Mouse (Mus musculus) adrenal gland, adult 18-20 months (tissue): Measurements from ENCODE around the gene Pacs2. TPM values are rescaled to one million over a fixed set of nuclear protein-coding genes. Genes with fewer than 3 reads are reported as not detected.

Source experiments
- DNase-seq, 2 experiments: peaks; one replicate each; pipeline ENCODE4 v3.0.0; 2021 to 2022; ENCODE audit warnings: low spot score in 2 of 2
- total RNA-seq, 2 experiments: library from RNA; stranded (reverse); gene quantifications; 1 replicate in 1 of 2; 2 replicates in 1 of 2; pipeline ENCODE4 v1.2.3; 2021

The Pacs2 gene
- total RNA-seq, 2 experiments from 2014 or later, result 34.3 to 38.0 TPM

DNA sequence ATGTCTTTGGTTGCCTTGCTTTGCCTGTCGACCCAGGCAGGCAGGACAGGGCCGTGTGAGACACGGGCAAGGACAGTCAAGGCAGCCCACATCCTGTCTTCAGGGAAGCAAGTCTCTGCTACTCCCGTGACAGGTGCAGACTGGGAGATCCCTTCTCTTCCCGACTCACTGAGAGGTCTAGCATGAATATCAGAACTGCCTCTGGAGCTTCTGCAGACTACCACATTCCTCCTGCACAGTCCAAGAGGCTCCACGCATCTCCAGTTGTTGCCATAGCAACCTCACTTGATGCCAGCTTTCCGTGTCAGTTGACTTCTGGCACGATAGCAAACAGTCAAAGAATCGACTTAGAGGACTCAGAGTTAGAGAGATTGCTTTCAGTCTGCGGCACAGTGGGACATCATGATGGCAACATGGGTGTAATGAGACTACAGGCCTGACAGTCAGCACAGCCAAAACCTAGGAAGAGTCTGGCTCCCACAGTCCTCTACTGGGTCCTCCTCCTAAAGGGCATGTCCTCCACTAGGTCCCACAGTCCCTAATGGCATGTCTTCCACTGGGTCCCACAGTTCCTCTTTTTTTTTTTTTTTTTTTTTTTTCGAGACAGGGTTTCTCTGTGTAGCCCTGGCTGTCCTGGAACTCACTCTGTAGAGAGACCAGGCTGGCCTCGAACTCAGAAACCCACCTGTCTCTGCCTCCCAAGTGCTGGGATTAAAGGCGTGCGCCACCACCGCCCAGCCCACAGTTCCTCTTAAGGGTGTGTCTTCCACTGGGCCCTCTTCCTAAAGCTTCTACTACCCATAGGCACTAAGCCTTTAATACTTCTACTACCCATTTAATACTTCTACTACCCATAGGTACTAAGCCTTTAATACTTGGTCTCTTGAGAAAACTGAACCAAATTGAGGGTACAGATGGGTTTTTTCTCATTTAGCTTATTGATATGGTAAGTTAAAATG lies 27.5 kb downstream of the Pacs2 start:
- no peak for DNase-seq

DNA sequence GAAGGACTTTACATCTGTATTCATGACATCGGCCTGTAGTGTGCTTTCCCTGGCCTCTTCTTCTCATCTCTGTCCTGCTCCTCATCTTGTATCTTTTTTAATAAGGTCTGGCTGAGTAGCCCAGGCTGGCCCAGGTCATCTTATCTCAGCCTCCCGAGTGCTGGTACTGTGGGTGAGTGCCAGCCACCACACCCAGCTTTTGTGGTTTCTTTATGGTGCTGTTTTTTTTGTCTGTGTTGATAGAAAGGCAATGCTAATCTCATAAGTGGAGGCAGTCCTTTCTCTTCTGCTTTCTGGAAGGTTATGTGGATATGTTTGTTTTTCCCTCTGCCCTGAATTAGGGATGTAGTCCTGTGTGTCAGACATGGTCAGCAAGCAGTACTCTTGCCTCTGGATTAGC lies 28.2 kb downstream of the Pacs2 start:
- no peak for DNase-seq

DNA sequence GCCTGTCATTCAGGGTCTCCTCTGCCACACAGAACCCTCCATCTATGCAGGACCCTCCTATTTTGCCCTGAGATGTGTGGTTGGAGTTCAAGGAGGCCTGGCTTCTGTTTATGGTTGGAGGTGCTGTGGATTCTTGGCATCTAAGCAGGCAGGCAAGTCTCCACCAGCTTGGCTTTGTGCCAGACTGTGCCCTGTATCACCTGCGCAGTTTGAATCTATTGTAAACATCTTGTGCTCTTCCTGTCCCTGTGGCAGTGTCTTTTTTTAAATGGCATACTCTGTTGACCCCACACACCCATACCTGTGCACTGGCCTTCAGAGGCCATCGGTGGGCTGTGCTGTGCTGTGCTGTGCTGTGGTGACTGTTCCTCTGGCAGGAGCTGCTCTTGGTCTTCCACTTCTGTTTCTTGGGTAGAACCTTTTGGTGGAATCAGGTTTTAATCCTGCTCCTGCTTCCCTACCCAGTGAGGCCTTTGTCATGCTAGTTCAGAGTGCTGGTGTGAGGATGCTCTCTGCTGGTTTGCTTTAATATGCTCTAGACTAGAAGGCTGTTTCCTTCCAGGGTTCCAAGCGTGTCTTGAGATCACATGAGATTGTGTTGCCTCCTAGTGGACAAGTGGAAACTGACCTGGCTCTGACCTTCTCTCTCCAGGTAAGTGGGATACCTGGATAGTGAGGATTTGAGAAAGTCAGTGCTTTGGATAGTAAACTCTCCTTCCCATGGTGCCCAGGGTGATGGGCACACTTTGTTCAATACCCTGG lies 30.8 kb downstream of the Pacs2 start:
- no peak for DNase-seq

DNA sequence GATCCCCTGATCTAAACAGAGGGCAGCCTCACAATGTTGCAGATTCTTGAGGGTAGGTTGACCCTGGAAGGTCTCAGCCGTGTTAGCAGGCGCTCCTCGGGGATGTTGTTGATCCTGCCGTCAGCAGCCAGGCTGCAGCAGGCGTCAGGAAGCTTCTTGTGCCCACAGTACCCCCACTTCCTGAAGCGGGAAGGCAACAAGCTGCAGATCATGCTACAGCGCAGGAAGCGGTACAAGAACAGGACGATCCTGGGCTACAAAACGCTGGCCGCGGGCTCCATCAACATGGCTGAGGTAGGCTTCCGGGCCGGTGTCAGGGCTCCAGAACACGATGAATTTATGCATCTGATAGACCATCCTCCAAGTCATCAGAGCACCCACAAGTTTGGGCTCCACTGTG lies 32.6 kb downstream of the Pacs2 start:
- no peak for DNase-seq

DNA sequence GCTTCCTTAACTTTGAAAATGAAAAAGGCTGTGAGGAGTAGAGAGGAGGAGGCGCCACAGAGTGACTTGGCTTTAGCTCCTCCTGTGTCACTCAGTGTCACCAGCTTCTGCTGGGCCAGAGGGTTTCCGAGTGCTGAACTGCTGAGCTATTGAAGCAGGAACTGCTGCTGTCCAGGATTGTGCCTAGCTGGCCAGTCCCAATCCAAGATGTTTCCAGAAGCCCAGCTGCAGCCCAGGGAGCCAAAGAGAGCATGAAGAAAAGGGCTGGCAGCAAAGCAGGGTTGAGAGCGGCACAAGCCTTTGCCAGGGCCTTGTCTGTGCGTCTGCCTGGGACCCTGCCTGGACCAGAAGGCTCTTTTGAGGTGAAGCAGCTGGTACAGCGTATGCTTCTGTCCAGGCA lies 33.8 kb downstream of the Pacs2 start:
- no peak for DNase-seq

DNA sequence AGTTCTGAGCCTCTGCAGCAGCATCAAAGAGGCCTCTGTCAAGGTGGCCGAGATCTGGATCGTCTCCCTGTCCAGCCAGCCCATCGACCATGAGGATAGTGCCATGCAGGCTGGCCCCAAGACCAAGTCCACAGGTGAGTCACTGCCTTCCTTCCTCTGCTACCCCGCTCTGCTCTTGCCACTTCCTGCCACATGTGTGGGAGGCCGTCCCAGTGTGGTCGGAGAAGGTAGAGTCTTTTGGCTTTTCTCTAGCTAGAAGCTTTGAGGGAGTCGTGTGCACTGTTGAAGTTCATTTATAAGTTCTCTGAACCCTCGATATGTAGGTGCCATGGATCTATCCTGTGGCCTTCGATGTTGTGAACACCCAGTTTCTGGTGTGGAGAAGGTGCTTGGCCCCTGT lies 35.5 kb downstream of the Pacs2 start:
- no peak for DNase-seq

DNA sequence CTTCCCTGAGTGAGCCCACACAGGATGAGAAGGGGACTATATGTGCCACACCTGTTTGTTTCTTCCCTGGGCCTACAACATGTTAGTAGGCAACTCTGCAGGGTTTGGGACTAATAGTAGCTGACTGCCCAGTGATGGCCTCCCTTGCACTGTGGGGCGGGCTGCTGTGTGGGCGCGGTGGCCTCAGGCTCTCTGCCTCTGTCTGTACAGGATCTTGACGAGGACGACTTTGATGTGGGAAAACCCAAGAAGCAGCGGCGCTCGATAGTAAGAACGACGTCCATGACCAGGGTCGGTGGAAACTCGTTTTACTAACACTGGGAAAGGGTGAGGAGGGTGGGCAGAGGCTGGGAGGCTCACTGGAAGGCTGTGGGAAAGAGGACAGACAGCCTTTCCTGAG lies 36.4 kb downstream of the Pacs2 start:
- no peak for DNase-seq

DNA sequence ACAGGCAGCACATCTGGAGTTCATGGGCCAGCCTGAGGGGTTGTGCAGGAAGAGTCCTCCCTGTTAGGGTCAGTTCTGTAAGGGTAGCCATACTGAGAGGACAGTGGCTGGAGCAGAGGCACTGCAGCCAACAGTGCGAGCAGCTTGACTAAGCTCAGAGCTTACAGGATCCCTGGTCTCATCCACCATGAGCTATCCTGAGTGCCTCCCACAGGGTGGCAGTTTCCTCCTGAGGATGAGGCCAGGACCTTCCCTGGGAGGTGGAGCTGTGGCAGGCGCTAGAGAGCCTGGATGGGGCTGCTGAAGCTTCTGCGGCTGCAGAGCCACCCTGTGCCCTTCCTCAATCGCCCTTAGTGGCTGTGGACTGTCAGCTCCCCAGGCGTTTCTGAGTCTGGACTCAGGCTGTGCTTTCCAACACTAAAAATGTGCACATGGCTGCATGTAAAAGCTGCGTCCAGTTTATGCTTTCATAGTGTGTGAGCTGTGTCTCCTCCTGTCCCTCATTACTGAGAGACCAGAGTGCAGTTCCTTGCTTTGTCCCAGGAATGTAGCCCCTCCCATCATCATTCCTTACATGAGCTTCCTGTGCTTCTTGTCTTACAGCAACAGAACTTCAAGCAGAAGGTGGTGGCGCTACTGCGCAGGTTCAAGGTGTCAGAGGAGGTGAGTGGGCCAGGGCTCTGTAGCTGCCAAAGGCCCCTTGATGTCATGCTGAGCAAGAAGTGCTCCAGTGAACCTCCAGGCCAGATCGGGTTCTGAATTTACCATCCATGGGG lies 37.5 kb downstream of the Pacs2 start:
- DNase-seq, result no peak

DNA sequence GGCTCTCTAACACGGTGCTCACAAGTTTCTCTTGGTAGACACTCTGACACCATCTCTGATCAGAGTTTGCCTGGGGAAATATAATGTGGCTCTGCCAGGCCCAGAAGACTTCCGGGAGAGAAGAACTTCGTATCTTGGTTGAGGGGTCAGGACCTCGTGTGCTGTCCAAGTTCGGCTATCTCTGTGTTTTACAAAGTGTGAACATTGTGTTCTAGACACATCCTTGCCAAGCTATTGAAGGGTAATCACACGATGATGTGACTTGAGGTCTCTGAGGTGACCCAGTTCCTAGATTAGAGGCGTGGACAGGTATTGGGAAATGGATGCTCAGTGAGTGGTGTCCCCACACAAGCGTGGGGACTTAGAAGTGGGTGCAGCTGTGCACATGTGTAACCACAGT lies 41.8 kb downstream of the Pacs2 start:
- DNase-seq, result no peak

DNA sequence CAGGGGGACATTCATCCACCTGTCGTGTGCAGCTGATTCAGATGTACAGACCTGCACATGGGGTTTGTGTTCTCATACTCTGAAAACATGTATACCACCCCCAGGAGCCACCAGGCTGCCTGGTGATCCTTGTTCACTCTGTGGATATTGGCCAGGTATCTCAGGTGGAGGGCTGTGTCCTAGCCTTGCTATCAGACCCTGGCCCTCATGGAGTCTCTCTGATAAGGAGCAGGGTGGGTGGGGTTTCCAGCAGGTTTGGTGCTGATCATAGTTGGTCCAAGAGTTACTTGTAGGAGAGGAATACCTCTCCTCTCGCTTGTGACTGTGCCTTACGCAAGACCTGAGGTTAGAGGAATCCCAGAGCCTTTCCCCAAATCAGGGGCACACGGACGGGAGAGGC lies 45.9 kb downstream of the Pacs2 start:
- no peak for DNase-seq

DNA sequence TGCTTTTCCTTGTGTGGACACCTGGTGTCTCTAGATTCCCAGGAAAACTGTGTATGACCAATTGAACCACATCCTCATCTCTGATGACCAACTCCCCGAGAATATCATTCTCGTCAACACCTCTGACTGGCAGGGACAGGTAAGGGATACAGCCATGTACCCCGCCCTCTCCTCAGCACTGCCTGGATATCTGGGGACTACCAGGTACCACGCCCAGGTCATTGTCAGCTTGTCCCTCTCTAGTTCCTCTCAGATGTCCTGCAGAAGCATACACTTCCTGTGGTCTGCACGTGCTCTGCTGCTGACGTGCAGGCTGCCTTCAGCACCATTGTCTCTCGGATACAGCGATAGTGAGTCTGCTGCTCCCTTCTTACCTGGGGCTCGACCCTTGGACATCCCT lies 47.3 kb downstream of the Pacs2 start:
- no peak for DNase-seq

DNA sequence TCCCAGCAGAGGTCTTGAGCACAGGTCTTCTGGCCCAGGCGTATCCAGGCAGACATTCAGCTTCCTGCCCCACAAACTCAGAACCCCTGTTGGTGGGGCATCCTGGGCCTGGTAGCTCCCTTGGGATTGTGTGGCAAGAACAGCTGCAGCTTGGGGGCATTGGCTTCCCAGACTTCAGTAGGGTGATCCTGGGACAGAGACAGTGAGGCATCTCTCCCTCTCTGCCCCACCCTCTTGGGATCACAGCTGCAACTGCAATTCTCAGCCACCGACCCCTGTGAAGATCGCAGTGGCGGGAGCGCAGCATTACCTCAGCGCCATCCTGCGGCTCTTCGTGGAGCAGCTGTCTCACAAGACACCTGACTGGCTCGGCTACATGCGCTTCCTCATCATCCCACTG lies 47.9 kb downstream of the Pacs2 start:
- no peak for DNase-seq

DNA sequence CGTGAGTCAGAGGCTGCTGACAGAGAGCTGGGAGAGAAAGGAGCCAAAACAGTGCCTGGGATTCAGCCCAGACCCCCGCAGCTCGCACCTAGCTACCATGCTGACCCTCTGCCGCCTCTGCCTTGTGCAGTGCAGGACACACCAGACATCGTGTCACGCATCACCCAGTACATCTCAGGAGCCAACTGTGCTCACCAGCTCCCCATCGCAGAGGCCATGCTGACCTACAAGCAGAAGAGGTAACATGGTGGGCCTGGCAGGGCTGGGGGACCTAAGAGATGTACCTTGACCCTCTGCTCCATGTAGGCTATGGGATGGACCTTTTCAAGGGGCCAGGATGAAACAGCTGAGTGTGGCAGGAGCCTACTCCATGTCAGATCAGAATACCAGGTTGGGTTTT lies 49.4 kb downstream of the Pacs2 start:
- DNase-seq, result no peak

DNA sequence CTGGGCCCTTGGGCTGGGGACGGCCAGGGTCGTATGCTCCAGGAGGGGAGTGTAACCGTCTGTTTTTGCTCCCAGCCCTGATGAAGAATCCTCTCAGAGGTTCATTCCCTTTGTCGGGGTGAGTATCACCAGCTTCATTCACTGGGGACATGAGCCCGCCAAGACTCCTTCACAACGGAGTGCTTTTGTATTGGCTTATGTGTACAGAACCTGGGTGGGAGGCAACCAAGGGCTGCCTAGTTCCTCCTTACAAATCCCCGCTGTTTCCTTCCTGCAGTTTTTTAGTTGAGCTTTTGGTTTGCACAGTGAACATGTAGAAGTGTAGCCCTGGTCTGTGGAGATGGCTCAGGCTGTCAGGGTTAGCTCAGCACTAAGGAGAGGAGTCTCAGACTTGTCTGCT lies 53.7 kb downstream of the Pacs2 start:
- DNase-seq, result no peak

DNA sequence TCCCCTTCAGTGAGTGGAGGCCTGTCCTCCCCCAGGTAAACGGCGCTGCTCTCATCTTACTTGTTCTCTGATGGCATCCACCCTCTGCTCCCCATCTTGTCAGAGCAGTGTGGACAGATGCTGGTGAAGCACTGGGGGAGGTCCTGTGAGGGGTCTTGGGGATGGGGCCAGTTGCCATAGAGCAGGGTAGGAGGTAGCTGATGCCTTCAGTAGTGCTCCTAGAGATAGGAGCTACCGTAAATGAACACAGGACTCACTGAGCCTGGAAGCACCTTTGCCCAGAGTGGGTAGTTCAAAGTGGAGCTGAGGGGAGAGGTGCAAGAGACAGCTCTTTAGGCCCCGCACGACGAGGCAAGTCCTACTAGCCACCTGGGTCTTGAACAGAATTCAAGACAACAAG lies 55.1 kb downstream of the Pacs2 start:
- DNase-seq, result no peak

DNA sequence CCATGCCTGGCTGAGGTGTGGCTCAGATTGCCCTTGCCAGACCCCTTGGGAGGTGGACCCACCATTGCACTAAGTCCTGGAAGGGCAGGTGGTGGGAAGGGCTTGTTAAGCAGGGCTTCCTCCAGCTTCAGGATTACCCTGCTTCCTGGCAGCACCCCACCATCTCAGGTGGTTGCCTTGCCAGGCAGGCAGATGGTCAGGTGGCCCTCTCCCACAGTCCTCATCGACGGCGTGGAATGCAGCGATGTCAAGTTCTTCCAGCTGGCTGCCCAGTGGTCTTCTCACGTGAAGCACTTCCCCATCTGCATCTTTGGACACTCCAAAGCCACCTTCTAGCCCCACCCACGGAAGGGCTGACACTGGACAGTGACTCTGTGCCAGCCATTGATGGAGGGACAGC lies 57.0 kb downstream of the Pacs2 start:
- no peak for DNase-seq

DNA sequence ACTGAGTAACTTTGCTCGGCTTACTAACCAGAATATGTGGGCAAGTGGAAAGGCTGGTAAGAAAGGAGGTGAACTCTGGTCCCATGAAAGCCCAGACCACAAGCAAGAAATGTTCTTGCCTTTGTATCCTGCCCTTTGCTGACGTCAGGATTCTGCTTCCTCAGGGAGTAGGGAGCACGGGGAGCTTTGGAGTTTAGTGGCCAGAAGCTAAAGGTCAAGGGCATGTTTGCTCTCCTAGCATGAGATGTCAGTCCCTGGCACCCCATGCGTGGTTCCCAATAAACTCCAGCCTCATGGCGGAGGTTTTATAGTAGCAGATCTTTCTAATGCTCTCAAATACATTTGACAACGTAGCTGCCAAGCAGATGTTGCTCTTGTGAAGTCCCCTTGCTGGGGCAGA lies 57.5 kb downstream of the Pacs2 start:
- DNase-seq, result no peak

DNA sequence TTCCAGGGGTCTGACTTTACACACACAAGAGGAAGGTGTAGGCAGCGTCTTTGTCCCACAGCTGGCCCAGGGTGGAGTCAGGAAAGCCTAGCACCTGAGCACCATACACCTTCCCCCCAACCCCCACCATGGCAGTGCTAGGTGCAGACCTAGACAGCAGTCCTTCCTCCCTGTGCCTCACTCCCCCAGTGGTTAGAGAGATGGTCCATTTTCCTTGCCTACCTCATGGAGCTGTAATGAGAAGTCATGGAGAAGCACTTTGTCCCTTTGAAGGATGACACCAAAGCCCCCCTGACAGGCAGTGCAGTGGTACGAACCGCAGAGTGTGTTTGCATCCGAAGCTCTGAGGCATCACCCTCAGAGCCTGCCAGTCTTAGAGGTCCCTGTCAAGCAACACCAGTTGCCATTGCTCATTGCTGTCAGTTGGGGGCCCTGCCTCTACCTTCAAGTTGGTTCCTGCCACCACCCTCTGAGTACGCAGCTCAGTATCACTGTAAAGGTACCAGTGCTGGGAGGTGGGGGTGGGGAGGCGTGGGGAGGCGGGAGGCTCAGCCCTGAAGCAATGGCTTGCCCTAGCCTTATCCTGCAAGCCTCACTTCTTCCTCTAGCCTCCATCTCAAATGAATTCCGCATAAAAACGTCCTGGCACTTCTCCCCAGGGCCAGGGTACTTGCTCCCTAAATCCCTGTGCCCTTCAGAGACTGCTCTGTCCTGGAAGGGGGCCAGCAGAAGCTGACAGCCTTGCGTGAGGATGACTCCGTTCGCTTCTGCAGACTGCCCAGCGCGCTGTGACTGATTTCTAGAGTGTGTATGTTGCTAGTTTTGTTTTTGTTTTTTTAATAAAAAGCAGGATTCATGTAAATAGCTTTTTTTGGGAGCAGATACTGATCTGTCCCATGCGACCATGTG lies 59.4 kb downstream of the Pacs2 start:
- DNase-seq, result peak; percentile 42 to 45

DNA sequence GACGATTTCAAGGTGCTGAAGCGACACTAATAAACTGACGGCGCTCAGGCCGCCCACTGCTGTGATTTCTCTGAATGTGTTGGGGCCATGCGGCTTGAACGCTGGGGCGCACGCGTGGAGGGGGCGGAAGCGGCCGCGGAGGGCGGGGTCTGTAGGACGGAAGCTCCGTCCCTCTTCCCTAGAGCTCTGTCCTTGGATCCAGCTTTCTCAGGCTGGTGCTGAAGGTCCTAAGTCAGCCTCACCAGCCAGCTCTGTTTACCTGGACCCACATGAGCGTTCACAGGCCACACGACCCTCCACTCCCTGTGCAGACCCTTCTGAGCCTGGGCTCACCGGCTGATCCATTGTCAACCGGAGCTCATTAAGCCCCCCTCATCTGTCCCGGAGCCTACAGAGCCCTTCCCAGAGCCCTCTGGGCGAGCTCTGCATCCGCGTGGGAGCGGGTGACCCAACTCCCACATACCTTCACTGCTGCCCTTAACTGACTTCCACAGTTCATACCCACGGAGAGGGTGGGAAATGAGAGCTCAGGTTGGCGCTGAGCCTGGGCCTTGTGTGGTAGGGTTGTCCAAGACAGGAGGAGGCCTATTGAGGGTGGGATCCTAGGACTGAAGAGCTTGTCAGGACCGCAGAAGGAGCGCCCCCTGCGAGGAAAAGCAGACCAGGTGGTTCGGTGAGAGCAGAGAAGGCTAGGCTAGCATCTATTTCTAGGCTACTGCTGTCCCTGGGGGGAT lies 60.2 kb downstream of the Pacs2 start, which contains the start of gene Tex22:
TSS of gene Tex22 (plus strand) at position 174 of the 734 bp plus-strand sequence.
- DNase-seq, result peak; percentile 86 to 88

DNA sequence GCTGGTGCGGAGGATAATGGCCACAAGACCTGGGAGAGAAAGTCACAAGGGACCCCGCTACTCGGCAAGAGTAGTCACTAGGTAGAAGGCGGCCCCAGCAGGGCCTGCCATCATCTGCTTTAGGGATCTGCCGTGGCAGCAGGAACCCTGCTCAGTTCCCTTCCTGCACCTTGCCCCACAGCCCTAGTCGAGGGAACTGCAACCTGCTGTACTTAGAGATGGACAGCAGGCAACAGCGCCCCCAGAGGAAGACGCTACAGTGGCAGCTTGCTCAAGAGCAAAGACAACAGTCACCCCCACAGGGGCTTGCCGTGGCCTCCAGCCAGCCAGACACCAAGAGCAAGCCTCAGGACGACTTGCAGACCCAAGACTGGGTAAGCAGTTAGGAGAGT lies 60.8 kb downstream of the Pacs2 start:
- DNase-seq, result peak; percentile 77 to 83
